Mouse (Mus musculus) B cell, adult 62 days (primary cell): ENCODE data around the gene Ampd2. TPM values are rescaled to one million over a fixed set of nuclear protein-coding genes. Genes with fewer than 3 reads are reported as not detected.

Experiments
- total RNA-seq: library from RNA; stranded (reverse); gene quantifications from 4 replicates; pipeline ENCODE4 v1.2.4, GENCODE M21; 2023

Ampd2 gene
- 21.9 to 28.4 TPM (median 26.9 TPM) in 4 replicates for total RNA-seq

DNA sequence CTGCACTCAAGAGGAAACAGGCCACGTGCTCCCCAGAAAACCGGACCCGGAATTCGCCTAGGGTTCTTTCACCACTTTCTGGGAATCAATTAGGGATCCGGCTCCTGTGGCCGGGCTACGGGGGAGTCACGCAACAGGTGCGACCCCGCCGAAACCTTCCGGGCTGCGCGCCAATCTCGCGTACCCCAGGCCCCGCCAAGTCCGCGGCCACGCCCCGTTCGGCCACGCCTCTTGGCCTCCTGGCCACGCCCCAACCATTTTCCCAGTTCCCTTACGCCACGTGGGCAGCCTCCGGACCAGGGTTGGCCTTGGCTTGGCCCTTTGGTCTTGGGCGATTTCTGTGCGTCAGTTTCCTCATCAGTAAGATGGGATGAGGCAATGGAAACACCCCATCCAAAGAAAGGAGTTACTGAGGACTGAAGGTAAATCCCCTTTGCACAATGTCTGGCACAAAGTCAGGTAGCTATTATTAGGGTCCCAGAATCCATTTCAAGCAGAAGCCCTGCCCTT lies at the start of gene Ampd2:
TSS of gene Ampd2 (minus strand) at position 182 of the 510 bp plus-strand sequence.

GRCm38 (mm10) chr3:108092536-108093115 lies 6.2 kb upstream of the Ampd2 start, which contains the start of gene Gnat2:
TSS of gene Gnat2 (plus strand) at chr3:108092789.

GRCm38 (mm10) chr3:108044394-108045140 lies 41.9 kb downstream of the Ampd2 start, which contains the start of gene Gstm4:
TSS of gene Gstm4 (minus strand) at chr3:108044894.

Other genes starting within 250 kb of the Ampd2 start
- gene Eps8l3, start 209.4 kb downstream of the Ampd2 start, total RNA-seq: not detected in 4 replicates
- not detected in 4 replicates for gene Gstm5, start 190.8 kb downstream of the Ampd2 start, total RNA-seq
- 2.2 to 5.0 TPM (median 3.5 TPM) in 4 replicates for gene Gstm7, start 154.8 kb downstream of the Ampd2 start, total RNA-seq
- not detected in 4 replicates for gene Gstm6, start 142.9 kb downstream of the Ampd2 start, total RNA-seq
- not detected in 4 replicates for gene Gstm3, start 117.4 kb downstream of the Ampd2 start, total RNA-seq
- not detected in 4 replicates for gene Gstm2, start 100.2 kb downstream of the Ampd2 start, total RNA-seq
- 10.8 to 17.9 TPM (median 14.0 TPM) in 4 replicates for gene Gstm1, start 68.7 kb downstream of the Ampd2 start, total RNA-seq
- 3.1 to 6.2 TPM (median 3.8 TPM) in 4 replicates for gene Gstm4, start 41.8 kb downstream of the Ampd2 start, total RNA-seq
- gene Gnat2, start 6.1 kb upstream of the Ampd2 start, total RNA-seq: 0.51 to 0.72 TPM in 2 of 4 replicates, not detected in the others
- 65.9 to 72.0 TPM (median 67.8 TPM) in 4 replicates for gene Gnai3, start 59.5 kb upstream of the Ampd2 start, total RNA-seq
- not detected in 4 replicates for gene Gpr61, start 68.2 kb upstream of the Ampd2 start, total RNA-seq
- 1.8 to 2.7 TPM (median 1.9 TPM) in 4 replicates for gene Amigo1, start 99.7 kb upstream of the Ampd2 start, total RNA-seq
- 27.9 to 29.8 TPM (median 28.9 TPM) in 4 replicates for gene Cyb561d1, start 114.6 kb upstream of the Ampd2 start, total RNA-seq
- 35.2 to 39.3 TPM (median 36.6 TPM) in 4 replicates for gene Atxn7l2, start 124.3 kb upstream of the Ampd2 start, total RNA-seq
- not detected in 4 replicates for gene Sypl2, start 140.0 kb upstream of the Ampd2 start, total RNA-seq
- gene Psma5, start 170.3 kb upstream of the Ampd2 start, total RNA-seq: 34.7 to 42.4 TPM (median 36.7 TPM) in 4 replicates
- 0.54 to 0.67 TPM (median 0.60 TPM) in 4 replicates for gene Sort1, start 197.4 kb upstream of the Ampd2 start, total RNA-seq